Mouse (Mus musculus) ES-E14 (cell line): ENCODE results near the gene Hoxc5. TPM values are rescaled to one million over a fixed set of nuclear protein-coding genes. Genes with fewer than 3 reads are reported as not detected.

Experiments
- DNase-seq: peaks from one replicate; pipeline ENCODE4 v3.0.0-alpha.2; 2013; ENCODE audit warnings: low read depth, low spot score
- H3K27ac ChIP-seq: 2 replicates; pipeline ENCODE4 v1.5.1; 2012; ENCODE audit warnings: low read depth, mild to moderate bottlenecking, low read length, moderate library complexity, mixed read lengths; ENCODE audit not compliant: poor library complexity, insufficient read depth, severe bottlenecking
- H3K36me3 ChIP-seq: 2 replicates; pipeline ENCODE4 v1.6.1; 2012; ENCODE audit warnings: mild to moderate bottlenecking, low read length, moderate library complexity, mixed read lengths; ENCODE audit not compliant: control insufficient read depth, poor library complexity, insufficient read depth, severe bottlenecking
- H3K4me1 ChIP-seq, 2 experiments: fragments of 150-350 bp in 1 of 2; sonication (generic) in 1 of 2; 2 replicates each; pipeline ENCODE4 v1.6.1; 2012; ENCODE audit warnings: low read length in 2 of 2, mild to moderate bottlenecking in 1 of 2, mixed read lengths in 1 of 2; ENCODE audit not compliant: control insufficient read depth in 2 of 2, insufficient read depth in 2 of 2, poor library complexity in 1 of 2
- H3K4me3 ChIP-seq, 2 experiments: fragments of 150-350 bp in 1 of 2; sonication (generic) in 1 of 2; 2 replicates each; pipeline ENCODE4 v1.5.1; 2012; ENCODE audit warnings: low read length in 2 of 2, low read depth in 1 of 2, mild to moderate bottlenecking in 1 of 2, mixed read lengths in 1 of 2; ENCODE audit not compliant: insufficient read depth in 1 of 2, poor library complexity in 1 of 2, severe bottlenecking in 1 of 2
- H3K9ac ChIP-seq: 2 replicates; pipeline ENCODE4 v1.6.1; 2012; ENCODE audit warnings: low read depth, mild to moderate bottlenecking, low read length, mixed read lengths; ENCODE audit not compliant: poor library complexity, insufficient read depth, severe bottlenecking
- H3K9me3 ChIP-seq: fragments of 150-350 bp; sonication (generic); 2 replicates; pipeline ENCODE4 v1.6.1; 2012; ENCODE audit warnings: low read depth, mild to moderate bottlenecking, low read length; ENCODE audit not compliant: control insufficient read depth, insufficient read depth
- CHD2 ChIP-seq: IDR thresholded peaks from 2 replicates; pipeline ENCODE4 v1.6.1; 2014; ENCODE audit warnings: mild to moderate bottlenecking, low read depth, low read length, inconsistent platforms
- HCFC1 ChIP-seq: IDR thresholded peaks from 2 replicates; pipeline ENCODE4 v1.6.1; 2012; ENCODE audit warnings: low read length, inconsistent platforms, borderline replicate concordance; ENCODE audit not compliant: insufficient read depth
- MAFK ChIP-seq: IDR thresholded peaks from 2 replicates; pipeline ENCODE4 v1.6.1; 2014; ENCODE audit warnings: mild to moderate bottlenecking, low read depth, low read length, inconsistent platforms; ENCODE audit not compliant: insufficient read depth
- ZC3H11A ChIP-seq: IDR thresholded peaks from 2 replicates; pipeline ENCODE4 v1.6.1; 2012; ENCODE audit warnings: low read depth, mild to moderate bottlenecking, inconsistent platforms, low read length, borderline replicate concordance
- ZNF384 ChIP-seq: IDR thresholded peaks from 2 replicates; pipeline ENCODE4 v1.6.1; 2012; ENCODE audit warnings: low read depth, low read length, inconsistent platforms
- in situ Hi-C, 2 experiments: fragments of 600-800 bp; cut with MboI; formaldehyde crosslinking; loops; one replicate each; pipeline ENCODE4 v1.15.1; 2025; ENCODE audit warnings: low sequenced_read_pairs in 2 of 2, inconsistent platforms in 1 of 2; ENCODE audit not compliant: unreplicated experiment in 2 of 2
- total RNA-seq: library from RNA; depleted of rRNA; stranded (reverse); fragments of 300-350 nt; gene quantifications from 2 replicates; pipeline ENCODE4 v1.2.3, GENCODE M21; 2012

Hoxc5 gene
- total RNA-seq, 1 experiment: 0.22 TPM

GRCm38 (mm10) chr15:102965003-102965891 is 2.0 kb upstream of the Hoxc5 start:
- in situ Hi-C loops: no loop called here
- no peak overlapping the region for H3K9ac ChIP-seq
- no peaks in the 10 kb centered on the region for H3K36me3 ChIP-seq
- TF ChIP-seq HCFC1 (no peak), ZC3H11A (no peak), MAFK (no peak)
- no peak for DNase-seq
- H3K9me3 ChIP-seq: no peaks in the 10 kb centered on the region
- H3K27ac ChIP-seq: no peak overlapping the region
- H3K4me1 ChIP-seq: peaks cover 0 to 2% of the 10 kb centered on the region in 2 experiments; a peak in 1 of 4 replicates
- H3K4me3 ChIP-seq: no peak overlapping the region

- in situ Hi-C loops: no loop called here
- Histone ChIP-seq H3K27ac (no peak overlapping the region), H3K4me3 (peak overlapping the region; percentile 35 to 40; a peak in 3 of 4 replicates), H3K9me3 (no peaks in the 10 kb centered on the region), H3K4me1 (peaks cover 0 to 2% of the 10 kb centered on the region in 2 experiments; a peak in 1 of 4 replicates), H3K9ac (no peak overlapping the region), H3K36me3 (no peaks in the 10 kb centered on the region)
- DNase-seq: peak; percentile 88
- TF ChIP-seq ZC3H11A (peak; percentile 50), CHD2 (no peak)
Observed at GRCm38 (mm10) chr15:102965892-102966775, 1.1 kb upstream of the Hoxc5 start.

- peak within 1 kb of the TSS; percentile 35 to 40; a peak in 3 of 4 replicates for H3K4me3 ChIP-seq
- peaks cover 0 to 2% of the 10 kb centered on the region in 2 experiments; a peak in 1 of 4 replicates for H3K4me1 ChIP-seq
- no peak within 1 kb of the TSS for H3K9ac ChIP-seq
- no peak within 1 kb of the TSS for H3K27ac ChIP-seq
- in situ Hi-C loops: no loop called here
- DNase-seq: no peak
- no peaks in the 10 kb centered on the region for H3K36me3 ChIP-seq
- H3K9me3 ChIP-seq: no peaks in the 10 kb centered on the region
- TF ChIP-seq ZNF384: no peak
- TF ChIP-seq ZC3H11A: no peak
- TF ChIP-seq MAFK: no peak
- no peak for TF ChIP-seq CHD2
Observed at GRCm38 (mm10) chr15:102966776-102967311, 399 bp upstream of the Hoxc5 start, which contains the start of gene Hoxc10. Gene Hoxc10, plus strand, starts transcription at chr15:102966796.

- Histone ChIP-seq H3K4me3 (no peak overlapping the region), H3K27ac (no peak overlapping the region), H3K36me3 (no peaks in the 10 kb centered on the region), H3K9me3 (no peaks in the 10 kb centered on the region), H3K9ac (no peak overlapping the region), H3K4me1 (peaks cover 0 to 2% of the 10 kb centered on the region in 2 experiments; a peak in 1 of 4 replicates)
- in situ Hi-C loops: no loop called here
- TF ChIP-seq HCFC1 (no peak), ZC3H11A (no peak), CHD2 (no peak)
- DNase-seq: no peak
Observed at GRCm38 (mm10) chr15:102967511-102968397, 511 bp downstream of the Hoxc5 start.
